Mouse (Mus musculus) urinary bladder, postnatal 10 days (tissue): ENCODE measurements around the gene Kcnk2.

Experiments used
- DNase-seq: peaks from one replicate; pipeline ENCODE4 v3.0.0; 2022; ENCODE audit warnings: low spot score

The Kcnk2 gene

DNA sequence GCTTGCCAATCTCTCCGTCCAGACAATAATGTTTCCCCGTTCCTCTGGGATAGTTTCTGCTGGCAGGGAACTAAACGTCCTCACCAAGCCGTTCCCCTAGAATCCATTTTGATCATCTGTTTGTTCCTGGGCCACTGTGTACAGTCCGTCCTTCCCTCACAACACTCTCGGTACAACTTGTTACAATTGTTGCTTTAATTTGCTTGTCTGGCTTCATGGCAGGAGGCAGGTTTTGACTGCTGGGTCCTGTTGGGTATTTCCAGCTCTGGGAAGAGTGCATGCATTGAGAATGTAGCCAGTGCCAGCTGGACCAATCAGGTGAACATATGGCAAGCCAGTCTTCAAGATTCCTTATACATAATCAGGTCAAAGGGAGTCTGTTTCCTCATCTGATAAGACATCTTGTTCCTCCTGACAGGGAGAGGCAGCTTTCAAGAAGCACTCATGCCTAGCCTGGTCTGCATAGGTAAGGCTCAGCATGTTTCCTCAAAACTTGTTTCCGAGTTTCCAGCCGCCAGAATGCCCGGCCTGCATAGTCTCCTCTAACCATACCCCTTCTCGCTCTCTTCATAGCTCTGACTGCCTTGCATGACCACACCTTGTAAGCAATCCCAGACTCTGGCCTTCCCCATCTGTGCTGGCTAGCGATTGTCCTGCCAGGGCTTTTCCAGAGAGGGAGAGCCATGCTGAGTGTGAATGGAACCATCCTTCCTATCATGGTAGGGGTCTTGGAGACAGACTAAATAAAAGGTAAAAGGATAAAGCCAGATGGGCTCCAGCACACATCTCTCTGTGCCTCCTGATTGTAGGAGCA lies 184.1 kb downstream of the Kcnk2 start:
- DNase-seq: no peak

- no peak for DNase-seq
Observed at GRCm38 (mm10) chr1:189215131-189215530, 186.9 kb downstream of the Kcnk2 start.

DNA sequence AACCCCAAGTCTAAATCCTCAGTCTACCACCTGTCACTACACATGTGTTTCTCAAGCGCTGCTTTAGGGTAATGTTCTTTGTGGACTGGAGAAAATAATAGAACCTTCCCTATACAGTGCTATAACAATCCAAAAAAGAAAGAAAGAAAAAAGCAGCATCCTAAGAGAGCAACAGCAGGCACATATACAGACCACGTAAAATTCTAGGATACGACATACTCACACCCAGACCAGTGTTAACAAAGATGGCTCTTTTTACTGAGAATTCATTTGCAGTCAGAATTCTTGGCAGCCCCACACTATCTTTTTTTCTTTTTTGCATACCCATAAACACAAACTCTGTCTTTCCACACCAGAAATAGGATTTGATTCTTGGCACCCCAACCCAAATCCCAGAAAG lies 187.6 kb downstream of the Kcnk2 start:
- DNase-seq: no peak

DNA sequence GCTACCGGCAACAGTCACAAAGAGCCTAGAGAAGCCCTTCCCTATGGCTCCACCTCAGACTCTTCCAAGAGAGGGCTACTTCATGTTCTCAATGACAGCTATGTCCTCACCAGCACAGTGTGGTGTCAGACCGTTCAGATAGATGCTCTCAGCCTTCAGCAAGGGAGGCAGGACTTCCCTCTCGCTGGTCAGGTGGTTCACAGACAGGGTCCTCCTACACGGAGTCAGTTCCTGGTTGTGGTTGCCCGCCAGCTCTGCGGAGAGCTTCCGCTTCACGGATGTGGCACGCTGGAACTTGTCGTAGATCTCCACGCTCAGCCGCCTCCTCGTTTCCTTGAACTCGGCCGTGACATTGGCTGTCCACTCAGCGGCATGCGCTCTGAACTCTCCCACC lies 192.4 kb downstream of the Kcnk2 start:
- no peak for DNase-seq

DNA sequence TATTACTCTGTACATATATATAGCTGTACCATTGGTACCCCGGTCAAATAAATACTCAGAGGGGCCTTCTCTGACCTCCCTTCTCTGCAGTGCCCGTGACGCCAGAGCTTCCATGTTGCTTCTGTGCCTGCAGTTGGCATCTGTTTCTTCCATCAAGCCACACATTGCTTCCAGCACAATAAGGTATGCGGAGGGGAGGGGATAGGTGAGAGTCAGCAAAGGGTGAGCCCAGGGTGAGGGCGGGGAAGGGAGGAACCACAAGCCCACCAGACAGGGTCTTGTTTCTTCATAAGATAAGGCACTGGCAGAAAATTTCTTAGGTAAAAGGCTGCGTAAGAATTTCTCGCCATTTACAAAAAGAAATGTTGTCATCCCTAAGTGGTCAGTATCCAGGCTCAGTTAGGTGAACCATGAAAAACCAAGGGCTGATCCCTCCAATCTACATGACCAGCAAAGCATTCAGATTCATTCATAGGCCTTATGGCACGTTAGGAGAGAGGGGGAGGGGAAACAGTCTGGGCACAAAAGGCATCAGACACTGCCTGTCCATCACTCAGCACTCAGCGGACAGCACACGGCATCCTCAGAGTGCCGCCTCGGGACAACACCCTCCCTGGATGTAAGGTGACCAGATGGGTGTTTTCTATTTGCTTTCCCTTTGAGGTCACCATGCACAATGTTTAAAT lies 192.9 kb downstream of the Kcnk2 start:
- no peak for DNase-seq

DNA sequence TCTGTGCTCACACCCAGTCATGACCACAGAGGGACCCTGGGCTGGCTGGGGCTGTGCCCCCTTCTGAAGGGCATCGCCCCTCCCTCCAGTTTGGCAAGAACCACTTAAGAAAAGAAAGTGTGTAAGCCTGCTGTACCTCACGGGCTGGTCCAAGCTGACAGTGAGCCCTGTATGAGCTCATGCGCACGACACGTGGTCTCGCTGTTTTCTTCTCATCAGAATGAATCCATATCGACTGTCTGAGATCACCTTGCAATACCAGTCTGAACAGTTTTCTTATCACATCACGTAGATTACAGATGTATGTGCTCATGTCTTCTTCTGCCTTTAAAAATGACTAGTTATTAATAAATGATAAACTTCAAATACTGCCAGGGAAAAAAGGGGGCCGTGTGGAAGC lies 193.5 kb downstream of the Kcnk2 start:
- no peak for DNase-seq

- DNase-seq: no peak
Observed at GRCm38 (mm10) chr1:189195758-189196157, 206.3 kb downstream of the Kcnk2 start.

GRCm38 (mm10) chr1:189187737-189188390 lies 214.2 kb downstream of the Kcnk2 start:
- DNase-seq: no peak

DNA sequence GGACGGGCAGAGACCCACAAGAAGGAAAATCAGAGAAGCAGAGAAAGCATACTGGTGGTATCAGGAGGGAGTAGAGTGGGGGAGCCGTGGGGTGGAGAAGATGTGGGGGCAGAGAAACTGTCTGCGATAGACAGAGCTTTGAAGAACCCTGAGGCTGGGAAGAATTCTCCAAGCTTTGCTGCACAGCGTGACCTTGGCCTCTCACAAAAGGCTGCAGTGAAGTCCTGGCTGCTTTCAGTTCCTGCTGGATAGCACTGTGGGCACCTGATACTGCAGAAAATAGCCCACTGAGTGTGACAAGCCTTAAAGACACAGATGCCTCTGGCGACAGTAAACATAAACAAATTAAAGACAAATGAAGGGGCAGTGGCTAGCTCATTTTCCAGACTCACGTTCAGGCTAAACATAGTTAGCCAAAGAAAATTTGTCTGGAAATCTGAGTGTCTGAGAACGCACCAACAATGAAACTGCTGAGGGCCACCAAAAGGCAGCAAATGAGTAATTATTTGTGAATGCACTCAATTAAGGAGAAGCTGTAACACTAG lies 216.8 kb downstream of the Kcnk2 start:
- DNase-seq: no peak

- DNase-seq: no peak
Observed at GRCm38 (mm10) chr1:189177746-189178145, 224.3 kb downstream of the Kcnk2 start.

DNA sequence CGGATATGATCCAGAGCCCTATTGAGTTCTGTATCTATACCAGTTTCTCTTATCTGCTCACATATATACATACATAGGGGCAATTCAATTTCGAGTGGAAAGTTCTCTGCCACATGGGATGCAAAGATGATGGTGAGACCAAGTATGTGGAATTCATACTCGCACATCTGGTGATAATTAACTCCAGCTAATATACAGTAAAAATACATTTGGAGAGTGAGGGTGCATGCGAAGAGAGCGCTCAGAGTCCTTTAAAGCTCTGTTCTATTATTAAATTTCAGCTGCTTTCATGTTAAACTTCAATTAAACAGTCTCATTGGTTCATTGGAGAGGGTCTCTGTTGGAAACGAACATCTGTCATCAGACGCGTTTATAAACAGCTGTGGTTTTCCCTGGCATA lies 228.6 kb downstream of the Kcnk2 start:
- no peak for DNase-seq

GRCm38 (mm10) chr1:189171138-189171537 lies 230.9 kb downstream of the Kcnk2 start:
- DNase-seq: no peak

GRCm38 (mm10) chr1:189165756-189166155 lies 236.3 kb downstream of the Kcnk2 start:
- DNase-seq: no peak

DNA sequence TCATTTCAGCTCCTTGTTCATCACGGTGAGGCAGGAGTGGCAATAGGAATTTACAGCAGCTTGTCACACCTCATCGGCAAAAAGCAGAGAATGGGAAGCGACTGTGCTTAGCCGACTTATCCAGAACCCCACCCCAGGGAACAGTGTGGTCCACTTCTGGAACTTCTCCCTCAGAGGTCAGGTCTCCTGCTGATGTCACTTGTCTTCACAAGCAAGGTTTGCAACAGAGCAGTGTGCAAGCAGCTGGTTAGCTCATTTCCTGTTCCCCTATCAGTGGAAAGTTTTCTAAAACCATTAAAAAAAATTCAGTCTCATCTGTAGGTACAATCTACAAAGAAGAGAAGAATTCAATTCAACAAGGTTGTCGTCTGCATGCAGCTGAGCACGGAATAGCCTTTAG lies 236.9 kb downstream of the Kcnk2 start:
- DNase-seq: no peak

GRCm38 (mm10) chr1:189164721-189165120 lies 237.4 kb downstream of the Kcnk2 start:
- DNase-seq: no peak

DNA sequence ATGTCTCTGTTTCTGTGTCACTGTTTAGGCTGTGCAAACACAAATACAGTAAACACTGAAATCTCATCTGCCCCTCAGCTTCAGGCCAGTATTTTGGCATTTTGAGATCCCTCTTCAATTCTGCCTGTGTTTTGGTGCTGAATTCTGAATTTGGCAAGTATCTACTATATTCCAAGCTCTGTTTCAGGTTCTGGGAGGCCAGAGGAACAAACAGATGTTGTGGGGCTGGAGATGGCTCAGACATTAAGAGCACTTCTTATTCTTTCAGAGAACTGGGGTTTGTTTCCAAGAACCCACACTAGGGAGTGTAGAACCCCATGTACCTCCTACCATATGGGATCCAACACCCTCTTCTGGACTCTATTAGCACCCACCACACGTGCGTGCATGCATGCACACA lies 237.8 kb downstream of the Kcnk2 start:
- DNase-seq: no peak
